Mouse (Mus musculus) intestine, postnatal 0 days (tissue): ENCODE results near the gene Ptrh2. TPM values are rescaled to one million over a fixed set of nuclear protein-coding genes. Genes with fewer than 3 reads are reported as not detected.
A peak's percentile ranks its signal among the peaks of the same experiment; 100 is the strongest.

ENCODE experiments used
- ATAC-seq: fragments of 200-750 bp; cut with Nextera tagmentation; 2 replicates; pipeline ENCODE4 v1.8.0; 2017; ENCODE audit warnings: mild to moderate bottlenecking, moderate TSS enrichment, moderate library complexity
- H3K27ac ChIP-seq: fragments of 300-500 bp; sonication (generic); 2 replicates; pipeline ENCODE4 v1.5.1; 2014; ENCODE audit warnings: mild to moderate bottlenecking, low read depth, low read length, moderate library complexity
- H3K27me3 ChIP-seq: fragments of 300-500 bp; sonication (generic); replicated peaks from 2 replicates; pipeline ENCODE4 v1.6.1; 2014; ENCODE audit warnings: low read length, mixed read lengths; ENCODE audit not compliant: control insufficient read depth, insufficient read depth
- H3K36me3 ChIP-seq: fragments of 300-500 bp; sonication (generic); 2 replicates; pipeline ENCODE4 v1.6.1; 2014; ENCODE audit warnings: mild to moderate bottlenecking, moderate library complexity; ENCODE audit not compliant: control insufficient read depth, insufficient read depth
- H3K4me1 ChIP-seq: fragments of 300-500 bp; sonication (generic); replicated peaks from 2 replicates; pipeline ENCODE4 v1.6.1; 2014; ENCODE audit warnings: antibody characterized with exemption, low read length, mixed read lengths; ENCODE audit not compliant: control insufficient read depth, insufficient read depth
- H3K4me2 ChIP-seq: fragments of 300-500 bp; sonication (generic); replicated peaks from 2 replicates; pipeline ENCODE4 v1.6.1; 2014; ENCODE audit warnings: low read depth, mild to moderate bottlenecking, moderate library complexity
- H3K4me3 ChIP-seq: fragments of 300-500 bp; sonication (generic); 2 replicates; pipeline ENCODE4 v1.5.1; 2014; ENCODE audit warnings: low read depth, low read length
- H3K9ac ChIP-seq: fragments of 300-500 bp; sonication (generic); 2 replicates; pipeline ENCODE4 v1.6.1; 2014; ENCODE audit warnings: mild to moderate bottlenecking, low read depth, low read length
- H3K9me3 ChIP-seq: fragments of 300-500 bp; sonication (generic); 2 replicates; pipeline ENCODE4 v1.6.1; 2016; ENCODE audit warnings: mixed run types; ENCODE audit not compliant: control insufficient read depth
- CTCF ChIP-seq: sonication (generic); IDR thresholded peaks from 2 replicates; pipeline ENCODE4 v1.5.1; 2016; ENCODE audit warnings: low read depth, mild to moderate bottlenecking, control low read depth, antibody characterized with exemption, moderate library complexity
- WGBS: fragments of 180-500 bp; shearing (Covaris S2); extraction: QIAGEN DNeasy Blood & Tissue Kit; methylation state at CpG from one replicate; pipeline ENCODE4 v1.1.7; 2014; 5-methylcytosine and 5-hydroxymethylcytosine counted together
- polyA plus RNA-seq: library from polyadenylated mRNA; unstranded; fragments of >200 nt; fragmentation: Nextera tagmentation; extraction: Ambion mirVana; gene quantifications from 2 replicates; pipeline ENCODE4 v1.2.1, GENCODE M21; 2015

Ptrh2 gene
- polyA plus RNA-seq, 1 experiment from 2014 or later = 14.2 TPM

DNA sequence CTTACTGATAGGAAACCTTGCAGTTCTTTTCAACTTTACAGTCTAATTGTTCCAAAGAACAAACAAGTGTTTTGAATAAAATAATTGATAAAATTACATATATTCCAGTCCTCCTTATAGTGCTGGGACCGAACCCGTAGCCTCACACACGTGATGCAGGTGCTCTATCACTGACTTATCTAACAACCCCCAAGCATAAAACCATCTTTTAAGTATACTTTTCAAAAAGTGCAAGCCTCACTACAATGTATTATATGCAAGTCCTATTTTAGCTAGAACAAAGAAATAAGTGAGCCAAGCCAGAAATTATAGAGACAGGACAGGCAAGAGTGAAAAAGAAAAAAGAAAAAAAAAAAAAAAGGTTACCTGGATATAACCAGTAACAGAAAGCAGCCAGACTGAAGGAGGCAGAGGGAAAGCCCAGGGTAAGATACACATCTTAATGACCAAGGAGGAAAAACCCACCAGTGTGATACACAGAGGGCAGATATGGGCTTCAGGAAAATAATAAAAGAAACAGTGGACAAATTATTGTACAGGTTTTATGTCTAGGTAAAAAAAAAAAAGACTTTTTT lies 36.8 kb upstream of the Ptrh2 start:
- no peaks in the 10 kb centered on the region for H3K27me3 ChIP-seq
- H3K36me3 ChIP-seq = peaks cover 22% of the 10 kb centered on the region; the same call in 1 of the 2 replicates
- H3K4me2 ChIP-seq = no peak overlapping the region
- 79% methylated on average over 3 of the region's 3 CpGs for WGBS
- ATAC-seq = no peak
- H3K4me3 ChIP-seq = no peak overlapping the region
- no peaks in the 10 kb centered on the region for H3K9me3 ChIP-seq
- H3K4me1 ChIP-seq = no peaks in the 10 kb centered on the region
- H3K27ac ChIP-seq = no peak overlapping the region
- H3K9ac ChIP-seq = no peak overlapping the region
- no peak for TF ChIP-seq CTCF

DNA sequence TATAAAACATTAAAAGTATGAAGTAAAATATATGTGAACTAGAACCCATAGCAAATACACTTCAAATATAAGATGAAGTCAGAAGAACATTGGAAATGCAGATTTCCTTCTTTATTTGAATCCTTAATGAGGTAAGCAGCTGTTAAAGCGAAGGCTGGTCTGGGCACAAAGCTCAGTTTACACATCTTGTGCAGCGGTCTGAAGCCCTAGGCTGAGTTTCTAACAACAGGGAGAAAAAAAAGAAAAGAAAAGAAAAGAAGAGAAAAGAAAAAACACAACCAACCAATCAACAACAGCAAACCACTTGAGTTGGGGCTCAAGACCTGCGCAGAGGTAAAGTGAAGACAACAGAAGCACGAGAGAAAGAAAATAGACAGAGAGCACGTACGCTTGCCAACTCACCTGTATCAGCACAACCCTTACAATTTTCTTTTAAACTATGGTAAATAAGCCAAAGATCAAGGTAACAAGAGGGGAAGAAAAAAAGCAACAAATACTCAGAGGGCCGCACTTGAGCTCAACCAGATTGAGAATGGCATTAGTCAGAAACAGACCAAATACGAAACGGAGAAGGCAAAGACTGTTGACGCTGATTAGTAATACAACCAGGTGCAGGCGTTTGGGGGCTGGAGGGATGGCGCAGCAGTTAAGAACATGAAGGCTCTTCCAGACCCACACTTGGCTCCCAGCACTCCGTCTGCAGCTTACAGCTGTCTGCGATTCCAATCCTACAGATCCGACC lies 35.9 kb upstream of the Ptrh2 start:
- H3K9ac ChIP-seq = no peak overlapping the region
- H3K4me3 ChIP-seq = no peak overlapping the region
- WGBS = 89% methylated on average over 15 of the region's 15 CpGs
- ATAC-seq = no peak
- H3K4me1 ChIP-seq = no peaks in the 10 kb centered on the region
- no peak for TF ChIP-seq CTCF
- H3K4me2 ChIP-seq = no peak overlapping the region
- no peaks in the 10 kb centered on the region for H3K27me3 ChIP-seq
- no peaks in the 10 kb centered on the region for H3K9me3 ChIP-seq
- no peak overlapping the region for H3K27ac ChIP-seq
- peaks cover 13% of the 10 kb centered on the region; the same call in 1 of the 2 replicates for H3K36me3 ChIP-seq

DNA sequence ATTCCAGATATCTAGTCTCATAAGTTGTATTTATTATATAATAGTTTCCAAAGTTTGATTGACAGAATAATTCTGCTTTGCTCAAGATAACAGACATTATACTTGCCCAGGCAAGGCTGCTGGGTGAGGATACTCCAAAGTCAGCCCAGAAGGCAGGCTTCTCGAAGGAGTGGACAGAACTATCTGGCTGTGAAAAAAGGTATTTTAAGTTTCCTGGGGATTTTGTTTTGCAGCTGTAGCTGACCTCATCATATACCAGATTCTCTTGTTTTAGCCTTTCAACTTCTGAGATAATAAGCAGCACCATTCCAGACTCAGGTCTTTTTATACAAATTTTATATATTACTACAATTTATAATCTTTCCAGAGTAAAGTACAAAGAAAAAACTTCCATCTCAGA lies 34.2 kb upstream of the Ptrh2 start:
- WGBS = 76% methylated on average over 1 of the region's 1 CpGs
- Histone ChIP-seq H3K9ac (no peak overlapping the region), H3K36me3 (peaks cover 6% of the 10 kb centered on the region; the same call in 1 of the 2 replicates), H3K9me3 (no peaks in the 10 kb centered on the region), H3K4me1 (no peaks in the 10 kb centered on the region), H3K4me3 (no peak overlapping the region), H3K27me3 (no peaks in the 10 kb centered on the region), H3K4me2 (no peak overlapping the region), H3K27ac (no peak overlapping the region)
- TF ChIP-seq CTCF = no peak
- no peak for ATAC-seq

DNA sequence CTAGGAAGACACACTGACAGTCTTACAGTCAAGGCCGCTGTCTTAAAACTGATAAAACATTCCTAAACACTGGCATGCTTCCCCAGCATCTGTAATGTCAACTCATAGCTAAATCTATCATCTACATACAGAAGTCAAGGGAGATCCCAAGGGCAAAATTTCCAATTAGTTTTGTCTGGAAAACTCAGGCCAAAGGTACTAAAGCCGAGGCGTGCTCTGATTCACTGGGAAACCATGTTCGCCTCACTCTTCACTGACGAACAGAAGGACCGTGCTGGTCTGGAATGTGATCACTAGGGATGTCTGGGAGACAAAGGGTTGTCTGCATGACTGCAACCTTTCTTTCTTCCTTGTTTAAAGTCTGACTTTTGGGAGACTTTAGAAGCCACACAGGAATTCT lies 33.1 kb upstream of the Ptrh2 start:
- H3K36me3 ChIP-seq = peaks cover 10% of the 10 kb centered on the region
- no peak overlapping the region for H3K9ac ChIP-seq
- no peak overlapping the region for H3K4me2 ChIP-seq
- H3K4me3 ChIP-seq = no peak overlapping the region
- 78% methylated on average over 6 of the region's 6 CpGs for WGBS
- H3K4me1 ChIP-seq = 0 out of 2 replicates have a peak, but pooled peaks cover 4% of the 10 kb centered on the region
- no peak for TF ChIP-seq CTCF
- no peak overlapping the region for H3K27ac ChIP-seq
- no peaks in the 10 kb centered on the region for H3K27me3 ChIP-seq
- no peak for ATAC-seq
- H3K9me3 ChIP-seq = no peaks in the 10 kb centered on the region

DNA sequence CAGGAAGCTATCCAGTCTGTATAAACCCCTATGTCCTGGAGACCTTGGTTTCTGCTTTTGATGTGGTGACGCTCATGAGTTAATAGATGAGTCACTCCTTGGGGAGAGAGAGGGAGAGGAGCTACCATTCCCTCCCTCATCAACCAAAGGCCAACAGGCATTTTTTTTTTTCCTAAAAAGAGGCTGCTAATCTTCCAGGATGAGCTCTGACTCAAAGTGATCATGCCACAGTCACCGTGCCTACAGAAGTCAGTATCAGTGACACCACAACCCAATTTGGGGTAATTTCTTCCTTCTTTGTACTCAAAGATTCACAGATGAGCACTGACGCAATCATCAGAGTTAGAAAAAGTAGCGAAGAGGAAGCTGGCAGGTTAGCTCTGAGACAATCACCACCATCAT lies 31.2 kb upstream of the Ptrh2 start:
- H3K4me3 ChIP-seq = no peak overlapping the region
- H3K9ac ChIP-seq = no peak overlapping the region
- H3K27me3 ChIP-seq = no peaks in the 10 kb centered on the region
- no peak overlapping the region for H3K27ac ChIP-seq
- H3K4me2 ChIP-seq = no peak overlapping the region
- H3K9me3 ChIP-seq = no peaks in the 10 kb centered on the region
- WGBS = 90% methylated on average over 4 of the region's 4 CpGs
- peaks cover 10% of the 10 kb centered on the region for H3K36me3 ChIP-seq
- TF ChIP-seq CTCF = no peak
- 0 out of 2 replicates have a peak, but pooled peaks cover 4% of the 10 kb centered on the region for H3K4me1 ChIP-seq
- no peak for ATAC-seq

DNA sequence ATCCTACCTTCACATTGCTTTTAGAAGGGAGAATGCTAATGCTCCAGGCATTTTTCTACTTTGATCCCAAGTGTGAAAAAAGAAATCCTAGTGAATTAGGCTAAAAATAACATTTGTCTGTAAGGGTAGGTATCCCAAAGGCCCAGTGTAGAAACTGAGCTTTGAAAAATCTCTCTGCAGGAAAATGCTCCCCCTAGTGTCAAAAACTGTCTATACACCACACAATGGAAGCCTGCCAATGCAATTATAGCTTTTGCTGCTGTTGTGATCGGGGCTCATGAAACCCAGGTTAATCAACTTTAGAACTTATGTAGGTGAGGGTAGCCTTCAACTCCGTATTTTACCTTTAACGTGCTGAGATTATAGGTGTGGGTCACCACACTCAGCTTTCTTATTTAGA lies 30.3 kb upstream of the Ptrh2 start:
- H3K27ac ChIP-seq = no peak overlapping the region
- peaks cover 11% of the 10 kb centered on the region for H3K36me3 ChIP-seq
- peak; percentile 86 for TF ChIP-seq CTCF
- H3K4me1 ChIP-seq = 0 out of 2 replicates have a peak, but pooled peaks cover 4% of the 10 kb centered on the region
- 33% methylated on average over 3 of the region's 3 CpGs for WGBS
- H3K9ac ChIP-seq = no peak overlapping the region
- ATAC-seq = no peak
- H3K9me3 ChIP-seq = no peaks in the 10 kb centered on the region
- no peaks in the 10 kb centered on the region for H3K27me3 ChIP-seq
- H3K4me2 ChIP-seq = no peak overlapping the region
- no peak overlapping the region for H3K4me3 ChIP-seq
